Mouse (Mus musculus) megakaryocyte, embryonic 14.5 days (primary cell): Measurements from ENCODE around the gene Epor.

Source experiments
- FLI1 ChIP-seq: IDR thresholded peaks from 2 replicates; pipeline ENCODE4 v1.6.1; 2012; ENCODE audit warnings: low read length, inconsistent platforms, mixed read lengths
- GATA1 ChIP-seq: IDR thresholded peaks from 3 replicates; pipeline ENCODE4 v1.6.1; 2012; ENCODE audit warnings: mixed read lengths, low read length, inconsistent platforms, borderline replicate concordance

DNA sequence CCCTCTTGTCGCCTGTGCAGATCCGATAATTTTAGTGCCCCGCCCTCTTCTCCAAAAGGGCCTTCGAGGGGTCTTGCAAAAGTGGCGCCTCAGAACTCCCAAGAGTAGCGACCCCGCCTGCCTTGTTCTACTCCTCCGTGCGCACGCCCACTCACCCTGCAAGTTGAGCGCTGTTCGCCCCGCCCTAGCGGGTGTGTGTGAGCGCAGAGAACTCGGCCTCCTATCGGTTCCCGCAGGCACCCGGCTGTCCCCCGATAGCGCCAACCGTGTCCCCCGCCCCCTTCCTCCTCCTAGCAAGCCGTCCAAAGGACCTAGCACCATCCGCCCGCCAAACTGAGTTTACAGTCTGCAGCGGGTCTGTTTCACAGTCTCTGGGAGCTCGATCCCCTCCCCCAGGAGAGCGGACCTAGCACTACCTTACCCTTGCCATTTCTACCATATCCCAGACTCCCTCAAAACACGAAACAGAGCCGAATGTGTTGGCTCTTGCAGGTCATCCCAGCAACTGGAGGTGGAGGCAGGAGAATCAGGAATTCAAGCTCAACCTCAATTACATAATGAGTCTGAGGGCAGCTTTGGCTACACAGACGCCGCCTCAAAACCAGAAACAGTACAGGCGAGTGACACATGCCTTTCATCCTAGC lies 768 bp downstream of the Epor start:
- TF ChIP-seq GATA1 (peak; percentile 34; the same call in 1 of the 3 replicates), FLI1 (no peak)
